Mouse (Mus musculus): ENCODE measurements around the gene Tspan5. TPM values are rescaled to one million over a fixed set of nuclear protein-coding genes. Genes with fewer than 3 reads are reported as not detected.

Tspan5 gene
- polyA plus RNA-seq, 1 experiment from 2014 or later = 21.9 TPM

- Histone ChIP-seq H3K27me3 (ENCODE audit: control insufficient read depth, insufficient read depth, low read length) (no peaks in the 10 kb centered on the region), H3K27ac (replicated peaks) (no peak overlapping the region), H3K4me1 (replicated peaks; ENCODE audit: control insufficient read depth, insufficient read depth) (peaks cover 7% of the 10 kb centered on the region), H3K36me3 (ENCODE audit: control insufficient read depth, insufficient read depth, low read length) (no peaks in the 10 kb centered on the region), H3K4me2 (replicated peaks; ENCODE audit: low read depth) (no peak overlapping the region), H3K4me3 (ENCODE audit: low read depth, low read length) (no peak overlapping the region), H3K9ac (ENCODE audit: low read length) (no peak overlapping the region), H3K9me3 (ENCODE audit: control insufficient read depth, low read length) (no peaks in the 10 kb centered on the region)
- DNase-seq (ENCODE audit: low spot score) = no peak
- WGBS = 83% methylated on average over 6 of the region's 6 CpGs
- no peak for TF ChIP-seq CTCF (IDR thresholded peaks at IDR 0.05; ENCODE audit: low read depth)
- no peak for TF ChIP-seq EP300 (optimal IDR thresholded peaks at IDR 0.05)
- ATAC-seq (ENCODE audit: low FRiP score, low TSS enrichment) = no peak
These were observed 59.7 kb downstream of the Tspan5 start for GRCm38 (mm10) chr3:138801661-138802060.

GRCm38 (mm10) chr3:138802722-138803443, 60.9 kb downstream of the Tspan5 start:
- Histone ChIP-seq H3K4me2 (replicated peaks; ENCODE audit: low read depth) (no peak overlapping the region), H3K27me3 (ENCODE audit: control insufficient read depth, insufficient read depth, low read length) (no peaks in the 10 kb centered on the region), H3K9me3 (ENCODE audit: control insufficient read depth, low read length) (no peaks in the 10 kb centered on the region), H3K4me3 (ENCODE audit: low read depth, low read length) (no peak overlapping the region), H3K4me1 (replicated peaks; ENCODE audit: control insufficient read depth, insufficient read depth) (peaks cover 7% of the 10 kb centered on the region), H3K9ac (ENCODE audit: low read length) (no peak overlapping the region), H3K36me3 (ENCODE audit: control insufficient read depth, insufficient read depth, low read length) (no peaks in the 10 kb centered on the region), H3K27ac (replicated peaks) (no peak overlapping the region)
- ATAC-seq (ENCODE audit: low FRiP score, low TSS enrichment) = no peak
- TF ChIP-seq CTCF (IDR thresholded peaks at IDR 0.05; ENCODE audit: low read depth) = no peak
- no peak for TF ChIP-seq EP300 (optimal IDR thresholded peaks at IDR 0.05)
- DNase-seq (ENCODE audit: low spot score) = no peak
- WGBS = 65% methylated on average over 21 of the region's 21 CpGs

- Histone ChIP-seq H3K36me3 (ENCODE audit: control insufficient read depth, insufficient read depth, low read length) (no peaks in the 10 kb centered on the region), H3K9me3 (ENCODE audit: control insufficient read depth, low read length) (no peaks in the 10 kb centered on the region), H3K4me2 (replicated peaks; ENCODE audit: low read depth) (no peak overlapping the region), H3K9ac (ENCODE audit: low read length) (no peak overlapping the region), H3K27me3 (ENCODE audit: control insufficient read depth, insufficient read depth, low read length) (no peaks in the 10 kb centered on the region), H3K27ac (replicated peaks) (no peak overlapping the region), H3K4me3 (ENCODE audit: low read depth, low read length) (no peak overlapping the region), H3K4me1 (replicated peaks; ENCODE audit: control insufficient read depth, insufficient read depth) (peaks cover 7% of the 10 kb centered on the region)
- DNase-seq (ENCODE audit: low spot score) = no peak
- no peak for ATAC-seq (ENCODE audit: low FRiP score, low TSS enrichment)
- WGBS = 85% methylated on average over 11 of the region's 11 CpGs
- TF ChIP-seq EP300 (optimal IDR thresholded peaks at IDR 0.05) (no peak), CTCF (IDR thresholded peaks at IDR 0.05; ENCODE audit: low read depth) (no peak)
These were observed 61.6 kb downstream of the Tspan5 start for GRCm38 (mm10) chr3:138803444-138804085.

- Histone ChIP-seq H3K4me3 (ENCODE audit: low read depth, low read length) (no peak overlapping the region), H3K9me3 (ENCODE audit: control insufficient read depth, low read length) (no peaks in the 10 kb centered on the region), H3K9ac (ENCODE audit: low read length) (no peak overlapping the region), H3K27ac (replicated peaks) (no peak overlapping the region), H3K36me3 (ENCODE audit: control insufficient read depth, insufficient read depth, low read length) (no peaks in the 10 kb centered on the region), H3K27me3 (ENCODE audit: control insufficient read depth, insufficient read depth, low read length) (no peaks in the 10 kb centered on the region), H3K4me1 (replicated peaks; ENCODE audit: control insufficient read depth, insufficient read depth) (peaks cover 7% of the 10 kb centered on the region), H3K4me2 (replicated peaks; ENCODE audit: low read depth) (no peak overlapping the region)
- TF ChIP-seq CTCF (IDR thresholded peaks at IDR 0.05; ENCODE audit: low read depth) (no peak), EP300 (optimal IDR thresholded peaks at IDR 0.05) (no peak)
- ATAC-seq (ENCODE audit: low FRiP score, low TSS enrichment) (no peak), DNase-seq (ENCODE audit: low spot score) (no peak)
- WGBS = 75% methylated on average over 11 of the region's 11 CpGs
These were observed 62.4 kb downstream of the Tspan5 start for GRCm38 (mm10) chr3:138804104-138805048.

GRCm38 (mm10) chr3:138807795-138808194, 65.8 kb downstream of the Tspan5 start:
- Histone ChIP-seq H3K4me1 (replicated peaks; ENCODE audit: control insufficient read depth, insufficient read depth) (0 out of 2 replicates have a peak, but pooled peaks cover 2% of the 10 kb centered on the region), H3K36me3 (ENCODE audit: control insufficient read depth, insufficient read depth, low read length) (no peaks in the 10 kb centered on the region), H3K4me3 (ENCODE audit: low read depth, low read length) (no peak overlapping the region), H3K27me3 (ENCODE audit: control insufficient read depth, insufficient read depth, low read length) (no peaks in the 10 kb centered on the region), H3K4me2 (replicated peaks; ENCODE audit: low read depth) (no peak overlapping the region), H3K9me3 (ENCODE audit: control insufficient read depth, low read length) (no peaks in the 10 kb centered on the region), H3K9ac (ENCODE audit: low read length) (no peak overlapping the region), H3K27ac (replicated peaks) (no peak overlapping the region)
- 66% methylated on average over 4 of the region's 4 CpGs for WGBS
- TF ChIP-seq EP300 (optimal IDR thresholded peaks at IDR 0.05) (no peak), CTCF (IDR thresholded peaks at IDR 0.05; ENCODE audit: low read depth) (no peak)
- ATAC-seq (ENCODE audit: low FRiP score, low TSS enrichment) (no peak), DNase-seq (ENCODE audit: low spot score) (no peak)
